Mouse (Mus musculus) MN1 (cell line): ENCODE measurements around the gene Shf.
"Not testable (repeated sequence)": the region's sequence is repeated elsewhere in the genome, so short reads cannot be mapped to it uniquely, and the experiment has no call there.

Experiments
- DNase-seq: peaks from one replicate; pipeline ENCODE4 v3.0.0-alpha.2; 2016; ENCODE audit warnings: low spot score

Gene Shf

DNA sequence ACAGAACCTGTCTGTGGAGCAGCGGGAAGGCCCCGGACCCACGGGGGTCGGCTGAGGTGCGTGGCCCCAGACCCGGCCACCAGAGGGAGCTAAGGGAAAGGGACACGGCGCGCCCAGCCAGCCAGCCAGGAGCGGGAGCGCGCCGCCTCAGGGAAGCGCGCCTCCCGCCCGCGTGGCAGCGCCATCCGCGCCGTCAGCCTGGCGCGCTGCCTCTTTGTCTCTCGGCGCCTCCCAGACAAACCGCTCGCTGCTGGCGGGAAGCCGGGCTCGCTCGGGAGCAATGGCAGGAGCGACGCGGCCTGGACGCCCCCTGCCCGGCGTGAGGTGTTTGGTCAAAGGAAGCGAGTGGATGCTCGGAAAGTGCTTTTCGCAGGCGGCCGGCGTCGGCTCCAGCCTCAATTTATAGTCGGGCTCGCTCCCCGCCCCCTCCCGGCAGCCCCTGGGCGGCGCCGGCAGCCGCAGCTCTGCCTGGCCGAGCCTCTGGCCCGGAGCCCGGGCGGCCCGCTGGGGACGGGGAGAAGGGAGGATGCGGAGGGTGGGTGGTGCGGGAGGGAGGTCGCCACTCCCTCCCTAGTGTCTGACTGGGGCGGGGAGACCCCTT is 20.3 kb downstream of the Shf start:
- peak; percentile 88 for DNase-seq

DNA sequence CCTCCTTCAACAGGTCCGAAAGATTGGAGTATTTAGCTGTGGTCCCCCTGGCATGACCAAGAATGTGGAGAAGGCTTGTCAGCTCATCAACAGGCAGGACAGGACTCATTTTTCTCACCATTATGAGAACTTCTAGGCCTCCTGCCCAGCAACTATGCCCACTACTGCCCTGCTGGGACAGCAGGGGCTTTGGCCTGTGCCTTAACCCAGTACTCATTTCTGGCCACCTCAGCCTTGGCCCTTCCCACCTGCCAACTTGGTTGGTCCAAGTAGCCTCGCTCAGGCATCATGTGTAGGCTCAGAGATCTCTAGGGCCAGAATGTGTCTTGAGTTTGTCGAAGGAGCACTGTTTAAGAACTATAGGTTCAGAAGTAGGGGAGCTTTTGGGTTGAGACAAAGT is 21.7 kb downstream of the Shf start:
- DNase-seq, result no peak

DNA sequence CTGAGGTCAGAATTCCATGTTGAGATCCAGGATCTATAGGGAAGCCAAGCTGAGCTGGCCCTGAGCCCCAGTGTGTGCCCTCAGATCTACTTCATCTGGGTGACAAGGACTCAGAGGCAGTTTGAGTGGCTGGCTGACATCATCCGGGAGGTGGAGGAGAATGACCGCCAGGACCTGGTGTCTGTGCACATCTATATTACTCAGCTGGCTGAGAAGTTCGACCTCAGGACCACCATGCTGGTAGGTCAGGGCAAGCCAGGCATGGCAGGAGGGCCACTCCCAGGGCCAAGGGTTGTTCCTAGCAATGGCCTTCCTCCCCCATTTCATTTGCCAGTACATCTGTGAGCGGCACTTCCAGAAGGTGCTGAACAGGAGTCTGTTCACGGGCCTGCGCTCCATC is 22.8 kb downstream of the Shf start:
- DNase-seq, result not testable (repeated sequence)

DNA sequence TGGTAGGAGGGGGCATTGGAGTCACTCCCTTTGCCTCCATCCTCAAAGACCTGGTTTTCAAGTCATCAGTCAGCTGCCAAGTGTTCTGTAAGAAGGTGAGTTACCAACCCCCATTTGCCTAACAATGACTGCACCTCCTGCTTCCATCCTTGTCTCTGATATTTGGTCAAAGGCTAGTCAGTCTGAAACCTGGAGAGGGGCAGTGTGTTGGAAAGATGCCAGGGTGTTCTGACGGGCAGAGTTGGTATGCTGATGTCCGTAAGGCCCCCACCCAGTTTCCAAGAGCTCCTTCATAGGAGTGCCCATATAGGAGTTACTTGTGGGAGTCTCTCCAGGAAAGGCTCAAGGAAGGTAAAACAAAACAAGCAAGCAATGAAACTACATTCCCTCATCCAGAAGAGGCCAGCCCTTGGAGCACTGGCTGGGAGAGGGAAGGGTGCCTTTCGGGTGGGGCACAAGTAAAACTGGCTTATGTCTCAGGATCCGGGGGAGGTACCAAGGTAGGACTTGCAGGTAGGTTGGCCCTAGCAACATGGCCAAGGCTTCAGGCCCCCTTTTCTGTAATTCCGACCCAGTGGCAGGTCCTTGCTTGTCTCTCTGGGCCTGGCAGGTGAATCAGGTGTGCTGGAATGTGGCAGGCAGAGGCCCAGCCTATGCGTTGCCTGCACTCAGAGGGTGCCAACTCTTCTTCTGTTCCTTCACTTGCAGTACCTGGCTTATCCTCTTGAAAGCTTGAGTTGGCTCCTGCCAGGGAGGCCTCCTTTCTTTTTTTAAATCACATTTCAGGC is 23.7 kb downstream of the Shf start:
- DNase-seq, result no peak

DNA sequence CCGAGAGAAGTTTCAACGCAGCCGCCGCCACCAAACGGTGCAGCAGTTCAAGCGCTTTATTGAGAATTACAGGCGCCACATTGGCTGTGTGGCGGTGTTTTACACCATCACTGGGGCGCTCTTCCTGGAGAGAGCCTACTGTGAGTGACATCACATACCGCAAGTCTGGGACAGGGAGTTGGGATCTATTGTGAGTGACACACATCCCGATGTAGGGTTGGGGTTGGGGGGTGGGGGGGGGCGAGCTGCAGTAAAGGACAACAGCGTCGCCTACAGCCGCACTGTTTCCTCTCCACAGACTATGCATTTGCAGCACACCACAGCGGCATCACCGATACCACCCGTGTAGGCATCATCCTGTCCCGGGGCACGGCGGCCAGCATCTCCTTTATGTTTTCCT is 31.7 kb downstream of the Shf start:
- no peak for DNase-seq

DNA sequence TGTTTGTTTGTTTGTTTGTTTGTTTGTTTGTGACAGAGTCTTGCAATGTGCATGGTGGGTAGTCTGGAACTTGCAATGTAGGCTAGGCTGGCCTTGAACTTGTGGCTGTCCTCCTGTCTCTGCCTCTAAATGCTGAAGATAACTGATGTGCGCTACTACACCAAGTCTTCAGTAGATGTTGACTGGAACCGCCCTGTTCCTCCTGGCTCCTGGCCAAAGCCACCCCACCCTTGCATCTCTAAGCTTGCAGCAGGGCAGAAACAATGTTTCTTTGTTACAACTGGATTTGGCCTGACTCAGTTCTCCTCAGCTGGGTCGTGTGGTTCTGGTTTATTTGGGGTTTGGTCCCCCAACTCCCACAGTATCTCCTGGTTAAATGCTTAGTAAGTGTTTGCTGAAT is 34.8 kb downstream of the Shf start:
- no peak for DNase-seq

DNA sequence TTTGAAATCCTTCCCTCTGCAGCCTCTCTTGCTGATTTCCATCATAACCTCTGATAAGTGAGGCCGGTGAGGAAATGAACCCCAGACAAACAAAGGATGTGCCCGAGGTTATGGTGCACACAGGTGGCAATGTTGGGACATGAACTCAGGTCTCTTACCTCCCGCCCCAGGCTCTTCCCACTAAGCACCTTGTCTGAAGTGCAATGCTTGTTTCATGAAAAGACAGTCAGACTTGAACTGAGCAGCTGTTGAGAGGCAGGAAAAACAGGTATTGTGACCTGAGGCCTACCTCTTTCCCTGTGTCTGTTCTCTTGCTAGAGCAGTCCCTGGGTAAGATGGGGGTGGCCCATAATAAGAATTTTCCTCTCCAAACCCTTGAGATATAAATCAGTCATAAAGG is 36.7 kb downstream of the Shf start:
- no peak for DNase-seq

DNA sequence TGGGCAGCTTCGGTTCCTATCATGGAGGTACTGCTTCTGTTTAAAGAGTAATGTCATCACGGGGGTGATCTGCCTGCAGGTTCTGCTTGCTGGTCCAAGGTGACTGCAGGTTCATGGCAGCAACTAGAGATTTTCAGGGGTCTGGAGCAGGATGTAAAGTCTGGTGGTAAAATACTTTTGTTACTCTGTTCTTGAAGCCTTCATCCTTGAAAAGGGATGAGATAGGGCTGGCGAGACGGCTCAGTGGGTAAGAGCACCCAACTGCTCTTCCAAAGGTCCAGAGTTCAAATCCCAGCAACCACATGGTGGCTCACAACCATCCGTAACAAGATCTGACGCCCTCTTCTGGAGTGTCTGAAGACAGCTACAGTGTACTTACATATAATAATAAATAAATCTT is 38.6 kb downstream of the Shf start:
- not testable (repeated sequence) for DNase-seq

DNA sequence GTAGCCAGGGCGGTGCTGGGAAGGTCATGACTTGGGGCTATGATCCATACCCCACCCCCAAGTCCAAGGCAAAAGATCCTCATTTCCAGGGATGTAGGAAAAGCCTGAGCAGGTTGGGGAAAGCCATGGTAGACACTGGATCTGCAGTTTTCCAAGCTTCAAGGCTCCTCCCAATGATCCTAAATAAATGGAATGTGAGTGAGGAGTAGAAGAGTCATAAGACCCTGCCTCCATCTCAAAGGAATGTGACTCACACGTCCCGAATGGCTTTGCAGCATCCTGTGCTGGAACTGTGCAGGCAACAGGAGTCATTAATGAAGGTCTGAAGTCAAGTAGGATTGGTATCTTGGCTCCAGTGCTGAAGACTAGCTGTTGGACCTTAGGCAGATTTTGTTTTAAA is 41.0 kb downstream of the Shf start:
- no peak for DNase-seq

DNA sequence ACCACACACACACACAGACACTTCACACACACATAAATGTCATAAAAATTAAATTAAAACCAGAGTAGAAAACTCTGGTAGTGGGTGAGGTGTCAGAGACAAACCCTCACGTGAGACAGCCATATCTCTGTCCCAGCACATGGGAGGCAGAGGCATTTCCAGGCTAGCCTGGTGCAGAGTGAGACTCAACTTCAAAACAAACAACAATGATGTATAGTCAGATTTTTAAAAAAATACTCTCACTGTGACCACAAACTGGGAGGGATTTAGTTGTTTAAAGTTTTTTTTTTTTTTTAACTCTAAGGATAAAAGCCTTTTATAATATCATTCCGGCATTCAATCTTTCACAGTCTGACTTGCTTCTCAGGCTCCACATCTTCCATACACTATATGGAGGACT is 43.6 kb downstream of the Shf start:
- no peak for DNase-seq

DNA sequence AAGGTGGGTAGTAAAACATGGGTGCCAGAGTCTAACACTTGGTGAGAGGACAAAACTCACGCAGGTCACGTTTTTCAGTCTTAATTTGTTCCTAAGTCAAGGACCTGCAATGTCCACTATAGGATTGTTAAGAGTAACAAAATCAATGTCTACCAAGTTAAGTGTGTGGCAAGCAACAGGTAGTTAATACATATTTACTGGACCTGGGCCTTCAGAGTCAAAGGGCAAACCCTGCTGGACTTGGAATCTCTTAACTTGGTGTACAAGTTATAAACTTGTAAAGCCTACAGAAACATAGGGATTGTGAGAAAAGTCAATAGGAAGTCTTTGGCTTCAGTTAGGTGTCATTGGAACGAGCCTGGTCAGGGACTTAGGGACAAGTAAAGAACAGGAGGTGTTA is 44.4 kb downstream of the Shf start:
- DNase-seq, result no peak

DNA sequence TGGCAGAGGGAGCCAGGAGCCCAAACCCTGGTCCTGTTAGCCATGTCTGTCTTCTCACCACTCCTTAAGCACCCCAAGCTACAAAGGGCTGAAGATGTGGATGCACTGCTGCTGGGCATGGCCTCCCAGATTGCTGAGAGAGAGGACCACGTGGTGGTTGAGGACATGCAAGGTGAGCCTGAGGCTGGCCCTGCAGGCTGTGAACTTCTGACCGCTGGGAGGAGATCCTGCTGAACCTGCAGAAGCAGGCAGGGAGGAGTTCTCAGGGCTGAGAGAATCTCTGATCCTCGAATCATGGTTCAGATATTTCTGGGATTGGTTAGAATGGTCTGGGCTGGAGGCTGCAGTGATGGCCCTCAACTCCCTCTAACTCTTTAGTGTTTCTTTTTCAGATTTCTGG is 45.0 kb downstream of the Shf start:
- DNase-seq, result no peak

DNA sequence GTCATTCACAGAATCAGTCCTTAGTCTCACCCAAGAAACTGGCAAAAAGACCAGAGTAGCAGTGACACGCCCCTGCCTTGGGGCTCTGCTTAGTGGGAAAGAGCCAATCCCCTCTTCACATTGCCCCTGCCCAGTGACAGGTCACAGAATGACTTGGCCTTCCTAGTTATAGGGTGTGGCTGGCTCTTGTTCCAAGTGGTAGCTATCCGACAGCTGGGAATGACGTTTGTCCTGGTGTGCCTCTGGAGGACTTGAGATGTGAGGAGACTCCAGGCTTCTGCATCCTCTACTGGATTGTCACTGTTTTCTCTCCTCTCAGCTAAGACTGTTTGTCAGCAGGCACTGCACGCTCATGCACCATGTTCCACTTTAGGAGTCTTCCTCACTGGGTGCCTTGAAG is 51.6 kb downstream of the Shf start:
- no peak for DNase-seq

DNA sequence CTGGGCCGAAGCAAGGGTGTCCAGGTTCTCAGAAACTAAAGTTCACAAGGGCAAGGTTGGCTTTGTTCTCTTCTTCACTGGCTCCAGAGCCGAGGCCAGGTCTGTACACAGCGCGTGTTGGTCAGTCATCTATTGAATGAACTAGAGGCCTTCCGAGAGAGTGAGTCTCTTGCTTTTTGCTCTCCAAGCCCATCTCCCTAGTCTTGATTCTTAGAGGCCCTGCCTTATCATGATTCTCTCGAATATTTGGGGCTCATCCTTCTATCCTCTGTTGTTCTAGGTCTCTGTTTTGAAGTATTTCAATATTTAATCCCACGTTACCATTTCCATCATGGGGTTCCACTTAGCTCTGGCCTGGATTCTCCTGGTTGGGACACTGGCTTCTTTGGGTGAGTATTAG is 53.6 kb downstream of the Shf start, which contains the start of gene Duox1:
TSS of gene Duox1 (plus strand) at position 301 of the 400 bp plus-strand sequence.
- no peak for DNase-seq

DNA sequence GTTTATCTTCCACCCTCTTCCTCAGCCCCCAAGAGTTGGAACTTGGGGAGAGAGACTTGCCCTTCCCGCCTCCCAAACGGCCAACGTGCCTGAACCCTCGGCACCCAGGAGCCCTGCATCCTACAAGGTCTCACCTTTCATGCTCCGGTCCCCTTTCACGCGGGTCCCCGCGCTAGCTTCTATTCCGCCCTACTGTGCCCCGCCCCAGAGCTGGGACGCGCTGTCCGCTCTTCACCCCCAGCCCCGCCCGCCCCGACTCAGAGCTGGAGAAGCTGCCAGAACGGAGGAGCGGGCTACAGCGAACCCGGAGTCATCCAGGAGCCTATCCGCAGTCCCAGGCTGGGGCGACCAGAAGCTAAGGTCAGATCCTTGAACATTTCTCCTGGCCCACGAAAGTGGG is 55.4 kb downstream of the Shf start, which contains the start of gene Duoxa1:
TSS of gene Duoxa1 (minus strand) at position 195 of the 400 bp plus-strand sequence.
- no peak for DNase-seq

DNA sequence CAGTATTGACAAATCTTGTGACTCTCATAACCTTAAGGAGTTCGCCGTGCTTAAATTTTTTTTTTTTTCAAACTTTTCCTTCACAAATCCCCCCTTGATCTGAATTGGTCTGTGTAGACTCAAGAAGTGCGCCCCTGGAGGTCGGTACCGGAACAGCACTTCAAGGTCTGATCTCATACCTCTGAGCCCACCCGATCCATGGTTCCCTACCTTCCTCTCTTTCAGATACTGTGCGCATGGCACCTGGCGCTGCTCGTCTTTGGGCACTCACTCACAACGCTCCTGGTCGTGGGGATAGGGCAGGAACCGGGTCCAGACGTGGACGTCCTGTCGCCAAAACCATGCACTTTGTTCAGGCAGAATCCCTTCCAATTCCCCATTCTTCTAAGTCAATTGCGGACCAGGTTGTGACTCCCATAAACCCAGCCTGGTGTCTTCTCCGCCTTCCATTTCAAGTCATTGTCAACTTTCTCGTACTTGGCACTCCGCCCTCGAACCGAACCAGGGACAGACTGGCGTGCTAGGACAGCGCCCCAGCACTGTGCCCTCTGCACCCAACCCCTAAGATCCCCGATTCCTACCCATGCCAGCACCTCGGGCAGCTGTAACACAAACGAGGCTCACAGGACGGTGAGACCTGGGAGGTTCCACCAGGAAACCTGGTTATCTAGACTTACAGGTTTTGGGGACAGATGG is 56.1 kb downstream of the Shf start:
- peak; percentile 13 for DNase-seq

DNA sequence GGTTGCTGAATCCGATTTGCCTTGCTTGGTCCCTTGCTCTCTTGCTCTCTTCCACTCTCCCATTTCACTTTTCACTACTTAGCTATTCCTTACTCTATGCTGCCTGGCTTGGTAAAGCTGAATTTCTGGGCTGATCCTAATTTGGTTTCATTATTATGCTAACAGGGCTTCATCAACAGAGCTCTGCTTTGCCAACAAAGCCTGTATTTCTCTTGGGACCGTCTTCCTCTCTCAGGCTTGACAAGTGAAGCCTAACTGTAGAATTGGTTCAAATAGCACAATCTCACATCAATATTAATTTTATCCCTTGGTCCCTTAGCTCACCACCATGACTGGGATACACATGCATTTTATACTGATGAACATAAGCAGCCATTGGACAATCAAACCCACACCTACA is 57.4 kb downstream of the Shf start:
- no peak for DNase-seq

DNA sequence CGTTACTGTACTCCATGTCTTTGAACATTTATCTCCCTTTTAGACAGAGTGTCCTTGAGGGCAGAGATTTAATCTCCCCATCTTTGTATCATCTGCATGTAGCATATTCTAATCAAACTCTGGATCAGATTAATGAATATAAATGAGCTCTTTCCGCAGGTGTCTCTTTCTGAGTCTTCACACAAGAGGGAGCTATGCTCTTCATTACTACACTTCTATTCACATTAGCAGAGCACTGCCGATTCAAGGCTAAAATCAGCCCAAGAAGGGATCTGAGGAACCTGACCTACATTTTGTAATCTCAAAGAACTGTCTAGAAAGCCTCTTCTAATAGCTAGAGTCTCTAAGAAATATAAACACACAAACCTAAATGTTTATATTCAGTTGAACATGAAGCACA is 59.3 kb downstream of the Shf start:
- DNase-seq, result peak; percentile 17

DNA sequence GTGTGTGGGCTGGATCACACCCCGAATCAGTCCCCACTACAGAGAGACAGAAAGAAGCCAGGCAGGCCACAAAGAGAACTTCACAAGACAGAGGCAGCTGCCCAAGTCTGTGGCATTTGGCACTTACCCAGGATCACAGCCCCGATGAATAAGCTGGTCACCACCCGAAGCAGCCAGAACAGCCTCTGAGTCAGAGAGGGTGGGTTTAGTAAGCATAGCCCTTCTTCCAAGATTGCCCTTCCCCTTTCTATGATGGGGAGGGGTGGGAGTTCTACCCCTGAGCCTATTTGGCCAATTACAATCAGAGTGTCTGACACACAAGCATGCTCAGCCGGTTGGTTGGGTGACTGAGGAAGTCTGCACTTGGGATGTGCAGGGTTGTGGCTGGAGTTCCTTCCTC is 62.8 kb downstream of the Shf start:
- DNase-seq, result peak; percentile 56

DNA sequence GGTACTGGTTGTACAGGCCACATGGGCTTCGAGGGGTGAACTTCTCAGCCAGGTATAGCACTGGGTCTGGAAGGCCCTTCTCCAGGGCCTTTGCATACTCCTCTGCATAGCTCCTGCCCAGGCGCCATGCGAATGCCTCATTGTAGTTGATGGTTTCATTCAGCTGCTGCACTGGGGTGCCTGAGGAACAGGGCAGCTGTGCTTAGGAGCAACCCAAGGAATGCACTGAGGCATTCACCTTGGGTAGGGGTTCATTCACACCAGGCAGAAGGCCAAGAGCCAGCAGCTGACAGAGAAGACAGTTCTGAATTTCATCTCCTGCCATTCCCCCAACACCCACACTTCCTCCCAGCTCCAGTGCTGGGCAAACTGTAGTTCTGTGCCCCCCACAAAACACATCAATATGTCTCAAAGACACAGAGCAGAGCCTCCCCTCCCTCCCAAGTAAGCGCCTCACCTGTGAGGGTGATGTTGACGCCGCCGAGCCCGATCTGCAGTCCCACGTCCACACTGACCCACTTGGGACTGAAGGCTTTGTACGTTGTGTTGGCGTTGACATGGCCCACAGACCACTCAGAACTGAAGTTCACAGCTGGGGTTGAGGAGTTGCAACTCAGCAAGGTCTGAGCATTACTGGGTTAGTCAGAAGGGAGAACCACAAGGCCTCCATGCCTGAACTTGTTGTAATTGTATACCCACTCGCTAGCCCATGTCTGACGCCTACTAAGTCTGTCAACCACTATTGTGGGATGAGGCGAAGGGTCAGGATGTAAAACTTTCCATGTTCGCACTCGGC is 63.7 kb downstream of the Shf start:
- no peak for DNase-seq

DNA sequence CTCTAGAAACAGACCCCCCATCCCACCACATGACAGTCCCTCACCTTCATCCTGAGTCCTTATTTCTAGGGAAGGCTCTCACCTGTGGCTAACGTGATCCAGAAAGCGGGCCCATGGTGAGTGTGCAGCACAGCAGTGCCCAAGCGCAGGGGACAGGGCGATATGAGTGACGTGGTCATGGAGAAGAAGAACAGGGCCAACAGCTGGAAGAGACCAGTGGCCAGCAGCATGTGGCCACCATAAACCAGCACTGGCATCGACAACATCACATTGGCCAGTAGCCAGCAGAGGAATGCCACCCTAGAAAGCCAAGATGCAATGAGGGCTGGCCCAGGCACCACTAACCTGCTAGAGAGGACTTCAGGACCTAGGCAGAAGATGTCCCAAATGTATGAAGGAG is 64.4 kb downstream of the Shf start:
- no peak for DNase-seq

DNA sequence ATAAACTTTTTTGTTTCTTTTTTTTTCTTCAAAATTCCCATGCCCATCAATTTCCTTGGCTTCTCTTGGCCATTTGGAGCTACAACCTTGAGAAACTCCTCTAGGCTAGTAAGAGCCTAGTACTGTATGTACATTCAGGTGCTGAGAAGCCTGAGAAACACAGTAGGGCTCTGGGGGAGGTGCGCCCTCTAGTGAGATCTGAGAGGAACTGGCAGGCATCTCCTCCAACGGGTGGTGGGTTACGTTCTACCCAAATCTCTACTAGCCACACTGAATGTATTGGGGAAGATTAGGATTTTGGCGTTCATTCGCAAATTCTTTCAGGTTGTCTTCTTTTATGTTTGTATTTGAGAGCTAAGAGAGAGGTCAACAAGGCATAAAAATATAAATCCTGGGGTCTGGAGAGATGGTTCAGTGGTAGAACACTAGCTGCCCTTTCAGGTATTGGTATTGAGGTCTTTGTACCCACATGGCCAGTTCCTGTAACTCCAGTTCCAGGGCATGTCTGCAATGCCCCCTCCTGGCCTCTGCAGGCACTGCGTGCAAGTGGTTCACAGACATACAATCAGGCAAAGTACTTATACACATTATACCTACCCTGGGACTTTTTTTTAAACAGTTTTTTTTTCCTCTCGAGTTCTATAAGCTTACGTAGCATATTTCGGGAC is 66.3 kb downstream of the Shf start:
- DNase-seq, result peak; percentile 79
